Mouse (Mus musculus): ENCODE data around the gene Bend5.

Gene Bend5

GRCm38 (mm10) chr4:111414818-111415488, at the start of gene Bend5:
TSS of gene Bend5 (plus strand) at chr4:111415006.
- peak; percentile 43 to 65 for DNase-seq (ENCODE audit: low spot score in 2 of 2)

GRCm38 (mm10) chr4:111367771-111368170, 47.0 kb upstream of the Bend5 start:
- no peak for DNase-seq (ENCODE audit: low spot score in 2 of 2)

- DNase-seq (ENCODE audit: low spot score in 2 of 2): no peak
Observed at GRCm38 (mm10) chr4:111377159-111377558, 37.6 kb upstream of the Bend5 start.

- DNase-seq (ENCODE audit: low spot score in 2 of 2): no peak
Observed at GRCm38 (mm10) chr4:111378071-111378470, 36.7 kb upstream of the Bend5 start.

GRCm38 (mm10) chr4:111383101-111383500, 31.7 kb upstream of the Bend5 start:
- no peak for DNase-seq (ENCODE audit: low spot score in 2 of 2)

GRCm38 (mm10) chr4:111390736-111391135, 24.1 kb upstream of the Bend5 start:
- DNase-seq (ENCODE audit: low spot score in 2 of 2): no peak

- no peak for DNase-seq (ENCODE audit: low spot score in 2 of 2)
Observed at GRCm38 (mm10) chr4:111399784-111400183, 15.0 kb upstream of the Bend5 start.

GRCm38 (mm10) chr4:111400676-111401075, 14.1 kb upstream of the Bend5 start:
- DNase-seq (ENCODE audit: low spot score in 2 of 2): no peak

GRCm38 (mm10) chr4:111403243-111403642, 11.6 kb upstream of the Bend5 start:
- DNase-seq (ENCODE audit: low spot score in 2 of 2): no peak

GRCm38 (mm10) chr4:111410731-111411130, 4.1 kb upstream of the Bend5 start:
- no peak for DNase-seq (ENCODE audit: low spot score in 2 of 2)

- peak in 1 of 2 experiments; percentile 8 for DNase-seq (ENCODE audit: low spot score in 2 of 2)
Observed at GRCm38 (mm10) chr4:111414399-111414798, 407 bp upstream of the Bend5 start.

GRCm38 (mm10) chr4:111416126-111416525, 1.3 kb downstream of the Bend5 start:
- no peak for DNase-seq (ENCODE audit: low spot score in 2 of 2)

GRCm38 (mm10) chr4:111416551-111416950, 1.7 kb downstream of the Bend5 start:
- DNase-seq (ENCODE audit: low spot score in 2 of 2): no peak

- no peak for DNase-seq (ENCODE audit: low spot score in 2 of 2)
Observed at GRCm38 (mm10) chr4:111417716-111418115, 2.9 kb downstream of the Bend5 start.

GRCm38 (mm10) chr4:111419476-111419875, 4.7 kb downstream of the Bend5 start:
- DNase-seq (ENCODE audit: low spot score in 2 of 2): no peak

GRCm38 (mm10) chr4:111420031-111420430, 5.2 kb downstream of the Bend5 start:
- no peak for DNase-seq (ENCODE audit: low spot score in 2 of 2)

- DNase-seq (ENCODE audit: low spot score in 2 of 2): no peak
Observed at GRCm38 (mm10) chr4:111420955-111421354, 6.1 kb downstream of the Bend5 start.

GRCm38 (mm10) chr4:111421785-111422184, 7.0 kb downstream of the Bend5 start:
- no peak for DNase-seq (ENCODE audit: low spot score in 2 of 2)

- DNase-seq (ENCODE audit: low spot score in 2 of 2): no peak
Observed at GRCm38 (mm10) chr4:111424371-111424950, 9.7 kb downstream of the Bend5 start.

GRCm38 (mm10) chr4:111425170-111425569, 10.4 kb downstream of the Bend5 start:
- DNase-seq (ENCODE audit: low spot score in 2 of 2): peak in 1 of 2 experiments; percentile 31

- peak in 1 of 2 experiments; percentile 55 for DNase-seq (ENCODE audit: low spot score in 2 of 2)
Observed at GRCm38 (mm10) chr4:111431186-111431585, 16.4 kb downstream of the Bend5 start.

- no peak for DNase-seq (ENCODE audit: low spot score in 2 of 2)
Observed at GRCm38 (mm10) chr4:111432013-111432412, 17.2 kb downstream of the Bend5 start.

- DNase-seq (ENCODE audit: low spot score in 2 of 2): no peak
Observed at GRCm38 (mm10) chr4:111432417-111432816, 17.6 kb downstream of the Bend5 start.
